Mouse (Mus musculus): ENCODE data around the gene Pde1a.

Pde1a gene

GRCm38 (mm10) chr2:80128861-80129698 is at the start of gene Pde1a:
TSS of gene Pde1a (minus strand) at chr2:80129458.
- in situ Hi-C loops (cut with MboI, MseI): no loop called here

- in situ Hi-C loops (cut with MboI, MseI): loop anchor here in 1 of 2 experiments (10.0 kb wide), 1 partner anchor 206 kb away; no protein-coding TSS in a partner anchor
Measured at GRCm38 (mm10) chr2:80178608-80179280, 49.5 kb upstream of the Pde1a start.

- in situ Hi-C loops (cut with MboI, MseI): loop anchor here in 1 of 2 experiments (10.0 kb wide), 1 partner anchor 207 kb away; no protein-coding TSS in a partner anchor
Measured at GRCm38 (mm10) chr2:80178154-80178553, 48.9 kb upstream of the Pde1a start.

GRCm38 (mm10) chr2:80168103-80168502 is 38.8 kb upstream of the Pde1a start:
- in situ Hi-C loops (cut with MboI, MseI): no loop called here

- in situ Hi-C loops (cut with MboI, MseI): loop anchor here in 1 of 2 experiments (10.0 kb wide), 1 partner anchor 1934 kb away; no protein-coding TSS in a partner anchor
Measured at GRCm38 (mm10) chr2:80158784-80159183, 29.5 kb upstream of the Pde1a start.

GRCm38 (mm10) chr2:80158196-80158595 is 28.9 kb upstream of the Pde1a start:
- in situ Hi-C loops (cut with MboI, MseI): loop anchor here in 1 of 2 experiments (10.0 kb wide), 1 partner anchor 1933 kb away; no protein-coding TSS in a partner anchor

GRCm38 (mm10) chr2:80150019-80150418 is 20.8 kb upstream of the Pde1a start:
- in situ Hi-C loops (cut with MboI, MseI): loop anchor here in 1 of 2 experiments (10.0 kb wide), 1 partner anchor 1925 kb away; no protein-coding TSS in a partner anchor

- in situ Hi-C loops (cut with MboI, MseI): no loop called here
Measured at GRCm38 (mm10) chr2:80149332-80149731, 20.1 kb upstream of the Pde1a start.

- in situ Hi-C loops (cut with MboI, MseI): no loop called here
Measured at GRCm38 (mm10) chr2:80135076-80135475, 5.8 kb upstream of the Pde1a start.

GRCm38 (mm10) chr2:80132677-80133076 is 3.4 kb upstream of the Pde1a start:
- in situ Hi-C loops (cut with MboI, MseI): no loop called here

- in situ Hi-C loops (cut with MboI, MseI): no loop called here
Measured at GRCm38 (mm10) chr2:80126663-80127062, 2.6 kb downstream of the Pde1a start.

GRCm38 (mm10) chr2:80086891-80087290 is 42.4 kb downstream of the Pde1a start:
- in situ Hi-C loops (cut with MboI, MseI): no loop called here

GRCm38 (mm10) chr2:80080090-80080821 is 49.0 kb downstream of the Pde1a start:
- in situ Hi-C loops (cut with MboI, MseI): no loop called here

- in situ Hi-C loops (cut with MboI, MseI): no loop called here
Measured at GRCm38 (mm10) chr2:80079618-80080017, 49.6 kb downstream of the Pde1a start.

GRCm38 (mm10) chr2:80076323-80076722 is 52.9 kb downstream of the Pde1a start:
- in situ Hi-C loops (cut with MboI, MseI): no loop called here

GRCm38 (mm10) chr2:80074531-80074930 is 54.7 kb downstream of the Pde1a start:
- in situ Hi-C loops (cut with MboI, MseI): no loop called here

- in situ Hi-C loops (cut with MboI, MseI): no loop called here
Measured at GRCm38 (mm10) chr2:80074046-80074445, 55.2 kb downstream of the Pde1a start.

GRCm38 (mm10) chr2:80073426-80073825 is 55.8 kb downstream of the Pde1a start:
- in situ Hi-C loops (cut with MboI, MseI): no loop called here

- in situ Hi-C loops (cut with MboI, MseI): no loop called here
Measured at GRCm38 (mm10) chr2:80069745-80070144, 59.5 kb downstream of the Pde1a start.

GRCm38 (mm10) chr2:80066449-80066848 is 62.8 kb downstream of the Pde1a start:
- in situ Hi-C loops (cut with MboI, MseI): no loop called here

- in situ Hi-C loops (cut with MboI, MseI): no loop called here
Measured at GRCm38 (mm10) chr2:80056062-80056461, 73.2 kb downstream of the Pde1a start.

GRCm38 (mm10) chr2:80054042-80054441 is 75.2 kb downstream of the Pde1a start:
- in situ Hi-C loops (cut with MboI, MseI): no loop called here
